Mouse (Mus musculus) lung, postnatal 10 days (tissue): ENCODE data around the gene Ilf3.

Experiments
- DNase-seq: peaks from one replicate; pipeline ENCODE4 v3.0.0; 2021

Ilf3 gene

DNA sequence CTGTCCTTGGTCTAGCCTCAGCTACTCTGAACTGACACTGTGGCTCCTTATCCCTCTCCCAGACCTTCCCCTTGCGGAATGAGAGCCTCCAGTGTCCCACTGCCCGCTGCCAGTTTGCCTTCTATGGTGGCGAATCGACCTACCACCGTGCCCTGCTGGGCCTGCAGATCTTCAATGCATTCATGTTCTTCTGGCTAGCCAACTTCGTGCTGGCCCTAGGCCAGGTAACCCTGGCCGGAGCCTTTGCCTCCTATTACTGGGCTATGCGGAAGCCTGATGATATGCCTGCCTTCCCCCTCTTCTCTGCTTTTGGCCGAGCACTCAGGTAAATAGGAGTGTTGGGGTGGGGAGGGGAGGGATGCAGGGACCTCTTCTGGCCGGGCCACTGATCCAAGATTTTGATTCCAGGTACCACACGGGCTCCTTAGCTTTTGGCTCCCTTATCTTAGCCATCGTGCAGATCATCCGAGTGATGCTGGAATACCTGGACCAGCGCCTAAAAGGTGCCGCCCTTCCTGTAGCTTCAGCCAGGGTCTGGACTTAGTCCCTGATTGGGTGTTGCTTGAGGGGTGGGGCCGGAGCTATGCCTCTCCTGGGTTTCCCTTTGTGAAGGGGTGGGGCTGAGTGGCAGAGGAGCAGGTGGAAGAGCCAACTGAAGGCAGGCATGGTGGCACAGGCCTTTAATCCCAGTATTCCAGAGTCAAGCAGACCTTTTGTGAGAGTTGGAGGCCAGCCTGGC is 20.9 kb upstream of the Ilf3 start:
- DNase-seq = peak; percentile 46

- no peak for DNase-seq
These were observed 19.5 kb upstream of the Ilf3 start for GRCm38 (mm10) chr9:21348152-21348551.

GRCm38 (mm10) chr9:21351178-21351577 is 16.5 kb upstream of the Ilf3 start:
- DNase-seq = no peak

DNA sequence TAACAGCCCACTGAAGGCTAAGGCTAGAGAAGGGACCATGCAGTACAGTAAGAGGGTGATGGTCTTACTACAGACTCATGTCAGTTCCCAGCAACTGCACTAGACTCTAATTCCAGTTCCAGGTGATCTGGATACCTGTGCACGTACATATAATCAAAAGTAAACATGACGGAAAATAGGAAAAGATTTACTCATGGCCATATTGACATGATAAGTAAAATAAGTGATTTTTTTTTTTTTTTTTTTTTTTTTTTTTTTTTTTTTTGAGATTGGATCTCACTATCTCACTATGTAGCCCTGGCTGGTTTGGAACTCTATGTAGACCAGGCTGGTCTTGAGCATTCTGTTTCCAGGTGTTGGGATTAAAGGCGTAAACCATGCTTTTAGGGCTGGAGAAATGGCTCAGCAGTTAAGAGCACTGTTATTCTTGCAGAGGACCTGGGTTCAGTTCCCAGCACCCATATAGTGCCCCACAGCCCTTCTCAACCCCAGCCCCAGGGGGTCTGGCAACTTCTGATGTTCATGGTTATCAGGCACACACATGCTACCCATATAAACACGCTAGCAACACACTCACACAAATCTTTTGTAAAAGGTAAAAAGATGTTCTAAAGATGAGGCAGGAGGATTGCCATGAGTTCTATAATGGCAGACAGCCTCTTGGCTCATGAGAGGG is 15.8 kb upstream of the Ilf3 start:
- DNase-seq = no peak

- DNase-seq = peak; percentile 37
These were observed 15.0 kb upstream of the Ilf3 start for GRCm38 (mm10) chr9:21352463-21353372.

DNA sequence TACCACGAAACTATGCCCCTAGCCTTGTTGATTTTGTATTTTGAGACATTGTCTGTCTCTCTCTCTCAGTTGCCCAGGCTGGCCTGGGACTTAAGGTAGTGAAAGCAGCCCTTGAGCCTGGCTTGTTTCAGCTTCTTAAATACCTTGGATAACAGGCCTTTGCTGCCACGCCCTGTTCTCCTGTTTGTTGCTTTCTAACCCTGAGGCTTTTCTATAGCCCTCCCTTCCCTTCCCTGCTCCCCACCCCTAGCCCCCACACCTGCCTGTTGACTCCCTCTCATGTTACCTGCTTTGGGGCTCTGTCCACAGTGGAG is 14.3 kb upstream of the Ilf3 start:
- DNase-seq = no peak

GRCm38 (mm10) chr9:21354796-21355195 is 12.9 kb upstream of the Ilf3 start:
- peak; percentile 50 for DNase-seq

DNA sequence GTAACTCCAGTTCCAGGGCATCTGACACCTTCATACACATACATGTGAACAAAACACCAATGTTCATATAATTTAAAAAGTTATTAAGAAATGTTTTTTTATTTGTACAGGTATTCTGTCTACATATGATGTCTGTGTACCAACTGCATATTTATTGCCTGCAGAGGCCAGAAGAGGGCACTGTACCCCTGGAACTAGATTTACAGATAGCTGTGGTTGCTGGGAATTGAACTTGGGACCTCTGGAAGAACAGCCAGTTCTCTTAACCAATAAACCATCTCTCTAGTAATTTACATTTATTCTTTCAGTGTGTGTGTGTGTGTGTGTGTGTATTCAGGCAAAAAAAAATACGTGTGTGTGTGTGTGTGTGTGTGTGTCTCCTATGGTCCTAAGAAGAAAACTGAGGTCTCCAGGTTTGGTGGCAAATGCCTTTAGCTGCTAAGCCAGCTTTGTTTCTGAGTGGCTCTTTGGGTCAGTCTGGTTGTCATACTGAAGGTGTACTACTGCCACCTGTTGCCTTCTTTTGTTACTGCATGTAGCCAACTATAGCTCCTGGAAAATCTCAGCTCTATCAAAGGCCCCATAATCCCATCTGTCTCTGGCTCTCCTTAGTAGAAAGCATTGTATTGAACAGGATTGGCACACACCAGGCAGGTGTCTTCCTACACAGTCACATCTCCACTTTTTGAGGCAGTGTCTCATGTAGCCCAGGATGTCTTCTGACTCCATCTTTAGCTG is 10.5 kb upstream of the Ilf3 start:
- DNase-seq = peak; percentile 85

GRCm38 (mm10) chr9:21366541-21367220 is 990 bp upstream of the Ilf3 start:
- peak; percentile 77 for DNase-seq

- DNase-seq = peak; percentile 80
These were observed 487 bp downstream of the Ilf3 start for GRCm38 (mm10) chr9:21368131-21368584.

- DNase-seq = no peak
These were observed 1.4 kb downstream of the Ilf3 start for GRCm38 (mm10) chr9:21369080-21369479.

GRCm38 (mm10) chr9:21370876-21371275 is 3.2 kb downstream of the Ilf3 start:
- DNase-seq = no peak

DNA sequence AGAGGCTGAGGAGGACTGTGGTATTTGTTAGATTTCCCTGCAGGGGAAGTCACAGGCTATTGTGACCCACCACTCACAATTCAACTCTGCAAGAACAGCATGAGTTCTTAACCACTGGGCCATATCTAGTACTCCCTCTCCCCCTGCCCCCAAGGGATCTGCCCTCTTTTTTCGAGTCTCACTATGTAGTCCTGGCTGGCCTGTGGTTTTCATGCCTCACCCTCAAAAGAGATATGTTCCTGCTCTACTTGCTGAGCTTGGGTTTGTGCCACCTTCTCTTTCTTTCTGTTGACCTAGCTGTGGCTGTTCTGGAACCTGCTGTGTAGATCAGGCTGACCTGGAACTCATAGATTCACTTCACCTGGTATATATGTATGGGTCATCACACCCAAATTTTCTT is 4.8 kb downstream of the Ilf3 start:
- DNase-seq = no peak

- no peak for DNase-seq
These were observed 11.5 kb downstream of the Ilf3 start for GRCm38 (mm10) chr9:21379195-21379594.

GRCm38 (mm10) chr9:21380868-21381267 is 13.2 kb downstream of the Ilf3 start:
- DNase-seq = no peak

DNA sequence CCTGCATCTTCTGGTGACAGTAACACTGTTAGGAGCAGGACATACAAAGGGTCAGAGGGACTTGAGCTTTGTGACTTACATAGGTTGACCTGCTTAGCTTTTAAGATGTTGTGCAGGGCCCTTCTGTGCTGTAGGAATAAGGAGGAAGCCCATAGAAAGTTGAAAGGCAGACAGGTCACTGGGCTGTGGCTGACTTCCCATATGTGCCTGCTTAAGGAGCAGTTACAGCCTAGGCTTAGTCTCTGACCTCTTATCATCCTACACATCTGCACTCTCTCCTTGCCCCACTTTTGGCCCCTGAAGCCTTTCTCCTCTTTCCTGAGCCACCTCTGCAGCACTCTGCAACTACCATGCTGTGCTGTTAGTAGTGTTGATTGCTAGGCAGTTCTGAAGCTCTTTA is 16.3 kb downstream of the Ilf3 start:
- no peak for DNase-seq

DNA sequence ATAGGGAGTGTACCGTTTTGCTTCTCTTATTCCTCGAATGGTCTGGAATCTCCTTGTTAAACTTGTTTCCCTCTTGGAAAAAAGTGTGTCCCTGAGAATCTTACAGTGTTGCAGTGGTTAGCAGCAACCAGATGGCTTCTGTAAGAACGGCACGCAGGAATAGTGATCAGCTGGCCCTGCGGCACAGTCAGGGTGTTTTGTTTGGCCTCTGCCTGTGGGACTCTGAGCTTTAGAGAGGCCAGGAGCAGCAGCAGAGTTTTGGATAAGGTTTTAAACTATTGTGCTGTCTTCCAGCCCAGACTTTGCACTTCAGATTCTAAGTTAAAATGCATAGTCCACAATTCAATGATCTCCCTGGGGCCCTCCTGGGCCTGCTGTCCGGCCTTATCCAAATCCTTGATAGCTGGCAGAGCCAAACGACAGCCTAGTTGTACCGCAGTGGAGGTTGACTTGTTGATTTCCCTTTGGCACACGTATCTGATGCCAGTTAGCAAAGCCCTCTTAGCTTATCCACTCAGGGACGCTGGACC is 25.0 kb downstream of the Ilf3 start:
- no peak for DNase-seq

GRCm38 (mm10) chr9:21395692-21396091 is 28.0 kb downstream of the Ilf3 start:
- DNase-seq = no peak

DNA sequence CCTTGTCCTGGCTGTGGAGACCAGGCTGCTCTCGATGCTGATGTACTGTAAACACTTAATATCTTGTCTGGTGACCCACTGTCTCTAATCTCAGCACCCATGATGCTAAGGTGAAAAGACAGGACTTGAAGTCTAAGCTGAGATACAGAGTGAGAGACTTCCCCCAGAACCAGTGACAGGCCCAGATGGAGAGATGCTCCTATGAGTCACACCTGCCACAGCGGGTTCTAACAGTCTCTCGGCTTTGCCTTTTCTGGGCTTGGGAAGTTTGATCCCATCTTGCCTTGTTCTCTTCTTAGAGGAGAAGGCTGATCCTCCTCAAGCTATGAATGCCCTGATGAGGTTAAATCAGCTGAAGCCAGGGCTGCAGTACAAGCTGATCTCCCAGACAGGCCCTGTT is 29.5 kb downstream of the Ilf3 start:
- no peak for DNase-seq

- no peak for DNase-seq
These were observed 33.4 kb downstream of the Ilf3 start for GRCm38 (mm10) chr9:21401042-21401441.

GRCm38 (mm10) chr9:21402764-21403253 is 35.1 kb downstream of the Ilf3 start:
- DNase-seq = no peak

- DNase-seq = no peak
These were observed 36.1 kb downstream of the Ilf3 start for GRCm38 (mm10) chr9:21403745-21404144.
